Mouse (Mus musculus) gastrocnemius, adult 8-10 months (tissue): Measurements from ENCODE around the gene Clec4n. TPM values are rescaled to one million over a fixed set of nuclear protein-coding genes. Genes with fewer than 3 reads are reported as not detected.
"Not testable (repeated sequence)": the region's sequence is repeated elsewhere in the genome, so short reads cannot be mapped to it uniquely, and the experiment has no call there.

ENCODE experiments used
- DNase-seq, 2 experiments: peaks; one replicate each; pipeline ENCODE4 v3.0.0; 2022; ENCODE audit warnings: low spot score in 2 of 2
- total RNA-seq, 4 experiments: library from RNA; stranded (reverse); gene quantifications; 2 replicates each; pipeline ENCODE4 v1.2.4; 2022

Clec4n gene
- total RNA-seq, result under 1 TPM in 1 of 4 experiments, not detected in 3; 0.76 TPM

- DNase-seq, result no peak
Measured at GRCm38 (mm10) chr6:123229644-123230043, at the start of gene Clec4n. TSS of gene Clec4n (plus strand) at chr6:123229843.

- not testable (repeated sequence) for DNase-seq
Measured at GRCm38 (mm10) chr6:123184862-123185261, 44.8 kb upstream of the Clec4n start.

- no peak for DNase-seq
Measured at GRCm38 (mm10) chr6:123207187-123208076, 22.2 kb upstream of the Clec4n start.

- not testable (repeated sequence) for DNase-seq
Measured at GRCm38 (mm10) chr6:123208077-123208439, 21.6 kb upstream of the Clec4n start.

- DNase-seq, result no peak
Measured at GRCm38 (mm10) chr6:123211726-123212125, 17.9 kb upstream of the Clec4n start.

- no peak for DNase-seq
Measured at GRCm38 (mm10) chr6:123227519-123228166, 2.0 kb upstream of the Clec4n start.

- DNase-seq, result no peak
Measured at GRCm38 (mm10) chr6:123231149-123231548, 1.5 kb downstream of the Clec4n start.

GRCm38 (mm10) chr6:123237582-123237981 lies 7.9 kb downstream of the Clec4n start:
- no peak for DNase-seq

- no peak for DNase-seq
Measured at GRCm38 (mm10) chr6:123244201-123244600, 14.6 kb downstream of the Clec4n start.

GRCm38 (mm10) chr6:123248862-123249261 lies 19.2 kb downstream of the Clec4n start:
- DNase-seq, result not testable (repeated sequence)

- no peak for DNase-seq
Measured at GRCm38 (mm10) chr6:123252735-123253134, 23.1 kb downstream of the Clec4n start.

GRCm38 (mm10) chr6:123258946-123259345 lies 29.3 kb downstream of the Clec4n start:
- no peak for DNase-seq

GRCm38 (mm10) chr6:123259889-123260603 lies 30.4 kb downstream of the Clec4n start:
- DNase-seq, result no peak

- no peak for DNase-seq
Measured at GRCm38 (mm10) chr6:123260868-123261267, 31.2 kb downstream of the Clec4n start.

- DNase-seq, result no peak
Measured at GRCm38 (mm10) chr6:123261555-123262161, 32.0 kb downstream of the Clec4n start, which contains the start of gene Clec4d. TSS of gene Clec4d (plus strand) at chr6:123262111.

GRCm38 (mm10) chr6:123264194-123264593 lies 34.6 kb downstream of the Clec4n start:
- DNase-seq, result no peak

GRCm38 (mm10) chr6:123265809-123266208 lies 36.2 kb downstream of the Clec4n start:
- no peak for DNase-seq

- no peak for DNase-seq
Measured at GRCm38 (mm10) chr6:123266945-123267344, 37.3 kb downstream of the Clec4n start.

- DNase-seq, result no peak
Measured at GRCm38 (mm10) chr6:123279443-123279842, 49.8 kb downstream of the Clec4n start.

- DNase-seq, result no peak
Measured at GRCm38 (mm10) chr6:123286311-123286710, 56.7 kb downstream of the Clec4n start.

GRCm38 (mm10) chr6:123288931-123289330 lies 59.3 kb downstream of the Clec4n start:
- no peak for DNase-seq
